Mouse (Mus musculus) CH12.LX (cell line): Measurements from ENCODE around the gene Onecut3. TPM values are rescaled to one million over a fixed set of nuclear protein-coding genes. Genes with fewer than 3 reads are reported as not detected.

Experiments
- DNase-seq: peaks from one replicate; pipeline ENCODE4 v3.0.0-alpha.2; 2013; ENCODE audit errors: extremely low read depth
- H3K27ac ChIP-seq: 2 replicates; pipeline ENCODE4 v1.5.1; 2012; ENCODE audit warnings: low read depth, mild to moderate bottlenecking, control low read depth, moderate library complexity; ENCODE audit not compliant: insufficient read depth
- H3K27me3 ChIP-seq: replicated peaks from 2 replicates; pipeline ENCODE3; 2012; ENCODE audit warnings: inconsistent platforms
- H3K36me3 ChIP-seq, 2 experiments: replicated peaks in 1 of 2; 2 replicates each; pipeline versions ENCODE3 to v1.6.1; 2012; ENCODE audit warnings: inconsistent platforms in 1 of 2, low read length in 1 of 2, mild to moderate bottlenecking in 1 of 2, mixed read lengths in 1 of 2, moderate library complexity in 1 of 2; ENCODE audit not compliant: control insufficient read depth in 1 of 2, insufficient read depth in 1 of 2
- H3K4me1 ChIP-seq, 2 experiments: 2 replicates each; pipeline ENCODE4 v1.6.1; 2012; ENCODE audit warnings: inconsistent platforms in 1 of 2, moderate library complexity in 1 of 2; ENCODE audit not compliant: insufficient read depth in 2 of 2, control insufficient read depth in 1 of 2
- H3K4me2 ChIP-seq: 2 replicates; pipeline ENCODE4 v1.6.1; 2012; ENCODE audit warnings: low read depth, mild to moderate bottlenecking, control low read depth; ENCODE audit not compliant: poor library complexity, insufficient read depth, severe bottlenecking
- H3K4me3 ChIP-seq, 3 experiments: fragments of 150-350 bp in 1 of 3; sonication (generic) in 1 of 3; replicated peaks in 1 of 3; 2 replicates each; pipeline versions ENCODE3 to v1.5.1; 2011 to 2012; ENCODE audit warnings: low read depth in 2 of 3, low read length in 2 of 3, mild to moderate bottlenecking in 2 of 3, moderate library complexity in 2 of 3, control low read depth in 1 of 3, improper control_type of control experiment in 1 of 3, inconsistent platforms in 1 of 3, mixed read lengths in 1 of 3; ENCODE audit not compliant: poor library complexity in 1 of 3
- H3K79me2 ChIP-seq: replicated peaks from 2 replicates; pipeline ENCODE4 v1.6.1; 2012; ENCODE audit warnings: mild to moderate bottlenecking, moderate library complexity; ENCODE audit not compliant: control insufficient read depth, poor library complexity, insufficient read depth, severe bottlenecking; ENCODE audit errors: extremely low read depth
- H3K9ac ChIP-seq: 2 replicates; pipeline ENCODE4 v1.6.1; 2012; ENCODE audit warnings: low read depth, mild to moderate bottlenecking, control low read depth, moderate library complexity; ENCODE audit not compliant: insufficient read depth
- H3K9me3 ChIP-seq: replicated peaks from 2 replicates; pipeline ENCODE3; 2012; ENCODE audit warnings: low read length, inconsistent platforms, mixed read lengths
- CHD1 ChIP-seq: IDR thresholded peaks from 2 replicates; pipeline ENCODE4 v1.6.1; 2012; ENCODE audit warnings: low read depth, low read length, improper control_type of control experiment, inconsistent platforms
- CTCF ChIP-seq, 2 experiments: IDR thresholded peaks in 1 of 2; conservative IDR thresholded peaks in 1 of 2; 2 replicates each; pipeline ENCODE4 v1.5.1; 2011 to 2012; ENCODE audit warnings: low read depth in 2 of 2, low read length in 2 of 2, improper control_type of control experiment in 1 of 2, inconsistent platforms in 1 of 2, mild to moderate bottlenecking in 1 of 2, moderate library complexity in 1 of 2
- ELF1 ChIP-seq: IDR thresholded peaks from 2 replicates; pipeline ENCODE4 v1.6.1; 2014; ENCODE audit warnings: low read depth, mild to moderate bottlenecking, inconsistent platforms, low read length, improper control_type of control experiment
- EP300 ChIP-seq: IDR thresholded peaks from 2 replicates; pipeline ENCODE4 v1.6.1; 2011; ENCODE audit warnings: low read length, improper control_type of control experiment
- ETS1 ChIP-seq: conservative IDR thresholded peaks from 2 replicates; pipeline ENCODE4 v1.6.1; 2012; ENCODE audit warnings: low read depth, mild to moderate bottlenecking, inconsistent platforms, low read length, improper control_type of control experiment, moderate library complexity
- GABPA ChIP-seq: IDR thresholded peaks from 2 replicates; pipeline ENCODE4 v1.6.1; 2012; ENCODE audit warnings: low read depth, low read length, improper control_type of control experiment, inconsistent platforms; ENCODE audit not compliant: insufficient replicate concordance
- HCFC1 ChIP-seq: IDR thresholded peaks from 2 replicates; pipeline ENCODE4 v1.6.1; 2012; ENCODE audit warnings: low read depth, mild to moderate bottlenecking, inconsistent platforms, low read length, improper control_type of control experiment
- IRF4 ChIP-seq: IDR thresholded peaks from 2 replicates; pipeline ENCODE4 v1.6.1; 2014; ENCODE audit warnings: low read depth, mild to moderate bottlenecking, inconsistent platforms, low read length, improper control_type of control experiment
- JUN ChIP-seq: IDR thresholded peaks from 2 replicates; pipeline ENCODE4 v1.6.1; 2011; ENCODE audit warnings: low read depth, mild to moderate bottlenecking, low read length, improper control_type of control experiment, moderate library complexity; ENCODE audit not compliant: insufficient read depth
- KAT2A ChIP-seq: IDR thresholded peaks from 2 replicates; pipeline ENCODE4 v1.6.1; 2012; ENCODE audit warnings: low read length, improper control_type of control experiment, inconsistent platforms; ENCODE audit not compliant: insufficient replicate concordance
- MXI1 ChIP-seq: IDR thresholded peaks from 2 replicates; pipeline ENCODE4 v1.6.1; 2011; ENCODE audit warnings: mild to moderate bottlenecking, low read depth, low read length, improper control_type of control experiment
- MYC ChIP-seq: IDR thresholded peaks from 2 replicates; pipeline ENCODE4 v1.6.1; 2011; ENCODE audit warnings: low read depth, mild to moderate bottlenecking, improper control_type of control experiment, low read length
- POLR2A ChIP-seq: IDR thresholded peaks from 2 replicates; pipeline ENCODE4 v1.6.1; 2011; ENCODE audit warnings: low read depth, mild to moderate bottlenecking, improper control_type of control experiment, low read length
- POLR2AphosphoS2 ChIP-seq: IDR thresholded peaks from 2 replicates; pipeline ENCODE4 v1.6.1; 2011; ENCODE audit warnings: low read depth, low read length, improper control_type of control experiment
- RAD21 ChIP-seq: IDR thresholded peaks from 2 replicates; pipeline ENCODE4 v1.6.1; 2011; ENCODE audit warnings: low read depth, mild to moderate bottlenecking, low read length, improper control_type of control experiment, moderate library complexity
- RCOR1 ChIP-seq: conservative IDR thresholded peaks from 2 replicates; pipeline ENCODE4 v1.6.1; 2012; ENCODE audit warnings: low read depth, mild to moderate bottlenecking, inconsistent platforms, low read length, improper control_type of control experiment
- SIN3A ChIP-seq: IDR thresholded peaks from 2 replicates; pipeline ENCODE4 v1.6.1; 2012; ENCODE audit warnings: low read length, improper control_type of control experiment, inconsistent platforms
- TCF12 ChIP-seq: IDR thresholded peaks from 2 replicates; pipeline ENCODE4 v1.6.1; 2014; ENCODE audit warnings: low read depth, mild to moderate bottlenecking, inconsistent platforms, low read length, improper control_type of control experiment
- ZKSCAN1 ChIP-seq: IDR thresholded peaks from 2 replicates; pipeline ENCODE4 v1.6.1; 2012; ENCODE audit warnings: low read depth, inconsistent platforms, low read length, improper control_type of control experiment, borderline replicate concordance
- ZMIZ1 ChIP-seq: IDR thresholded peaks from 2 replicates; pipeline ENCODE4 v1.6.1; 2012; ENCODE audit warnings: low read depth, mild to moderate bottlenecking, inconsistent platforms, low read length, improper control_type of control experiment
- ZNF384 ChIP-seq: IDR thresholded peaks from 2 replicates; pipeline ENCODE4 v1.6.1; 2012; ENCODE audit warnings: low read depth, low read length, improper control_type of control experiment, inconsistent platforms
- dilution Hi-C: fragments of 300-500 bp; cut with MboI; formaldehyde crosslinking; loops from 2 replicates; pipeline ENCODE4 v1.14.3; 2020; ENCODE audit warnings: low sequenced_read_pairs; ENCODE audit not compliant: extremely low pct_unique_long_range_greater_than_20kb, extremely low pct_ligation_motif_present
- in situ Hi-C: fragments of 300-500 bp; cut with MboI; formaldehyde crosslinking; loops from 3 replicates; pipeline ENCODE4 v1.14.3; 2019; ENCODE audit warnings: low sequenced_read_pairs, low pct_ligation_motif_present, low pct_unique_long_range_greater_than_20kb, mixed read lengths
- polyA plus RNA-seq: library from polyadenylated mRNA; unstranded; fragments of >175 nt; gene quantifications from 2 replicates; pipeline ENCODE4 v1.2.1, GENCODE M21; 2012; ENCODE audit warnings: low read depth; ENCODE audit not compliant: insufficient read length
- total RNA-seq, 2 experiments: library from RNA; depleted of rRNA; stranded (reverse); fragments of 300-350 nt in 1 of 2; fragments of >200 nt in 1 of 2; gene quantifications; 2 replicates each; pipeline ENCODE4 v1.2.3; 2012 to 2014

The Onecut3 gene
- total and polyA plus RNA-seq, 3 experiments = not detected

GRCm38 (mm10) chr10:80502291-80502690 is 7.7 kb downstream of the Onecut3 start:
- TF ChIP-seq ETS1 = no peak
- no peak for TF ChIP-seq MXI1
- TF ChIP-seq CHD1 = no peak
- no peak for TF ChIP-seq GABPA
- no peak for TF ChIP-seq ELF1
- no peak for TF ChIP-seq IRF4
- TF ChIP-seq RCOR1 = no peak
- no peak for TF ChIP-seq ZMIZ1
- TF ChIP-seq CTCF (conservative IDR thresholded peaks at IDR 0.05 in 1 of 2, IDR thresholded peaks at IDR 0.05 in 1 of 2; ENCODE audit: low read depth in 2 of 2, low read length in 2 of 2) = no peak
- TF ChIP-seq, all 38 proteins: peak for 0
- H3K4me2 ChIP-seq = no peak overlapping the region
- H3K9ac ChIP-seq = no peak overlapping the region
- H3K27ac ChIP-seq = no peak overlapping the region
- dilution Hi-C loops (no loop called here), in situ Hi-C loops (no loop called here)
- H3K9me3 ChIP-seq = no peaks in the 10 kb centered on the region
- no peak overlapping the region for H3K4me3 ChIP-seq
- H3K4me1 ChIP-seq = peaks cover 4 to 6% of the 10 kb centered on the region in 2 experiments; a peak in 3 of 4 replicates
- no peaks in the 10 kb centered on the region for H3K36me3 ChIP-seq
- no peak for DNase-seq
- peaks cover 79% of the 10 kb centered on the region for H3K27me3 ChIP-seq
- H3K79me2 ChIP-seq = no peaks in the 10 kb centered on the region

- peaks cover 4 to 7% of the 10 kb centered on the region in 2 experiments; a peak in 3 of 4 replicates for H3K4me1 ChIP-seq
- H3K79me2 ChIP-seq = no peaks in the 10 kb centered on the region
- H3K4me2 ChIP-seq = no peak overlapping the region
- no peak for DNase-seq
- dilution Hi-C loops (no loop called here), in situ Hi-C loops (no loop called here)
- no peak overlapping the region for H3K9ac ChIP-seq
- H3K9me3 ChIP-seq = no peaks in the 10 kb centered on the region
- no peaks in the 10 kb centered on the region for H3K36me3 ChIP-seq
- no peak overlapping the region for H3K4me3 ChIP-seq
- no peak overlapping the region for H3K27ac ChIP-seq
- peaks cover 79% of the 10 kb centered on the region for H3K27me3 ChIP-seq
- TF ChIP-seq HCFC1 = no peak
- TF ChIP-seq POLR2A = no peak
- no peak for TF ChIP-seq MYC
- no peak for TF ChIP-seq KAT2A
- no peak for TF ChIP-seq MXI1
- TF ChIP-seq CTCF (conservative IDR thresholded peaks at IDR 0.05 in 1 of 2, IDR thresholded peaks at IDR 0.05 in 1 of 2; ENCODE audit: low read depth in 2 of 2, low read length in 2 of 2) = no peak
- TF ChIP-seq RAD21 = no peak
- TF ChIP-seq ZNF384 = no peak
- TF ChIP-seq POLR2AphosphoS2 = no peak
- TF ChIP-seq TCF12 = no peak
- no peak for TF ChIP-seq EP300
- TF ChIP-seq SIN3A = no peak
- no peak for TF ChIP-seq RCOR1
- no peak for TF ChIP-seq ZKSCAN1
- TF ChIP-seq JUN = no peak
These were observed 8.2 kb downstream of the Onecut3 start for GRCm38 (mm10) chr10:80502819-80503314.
